Mouse (Mus musculus) hindbrain, embryonic 11.5 days (tissue): ENCODE data around the gene Rab3c. TPM values are rescaled to one million over a fixed set of nuclear protein-coding genes. Genes with fewer than 3 reads are reported as not detected.

Experiments used
- ATAC-seq: fragments of 200-750 bp; cut with Nextera tagmentation; 2 replicates; pipeline ENCODE4 v1.8.0; 2017; ENCODE audit warnings: mild to moderate bottlenecking, moderate TSS enrichment, moderate library complexity; ENCODE audit not compliant: low FRiP score
- DNase-seq: peaks from one replicate; pipeline ENCODE4 v3.0.0-alpha.2; 2015; ENCODE audit warnings: low spot score
- H3K27ac ChIP-seq: fragments of 300-500 bp; sonication (generic); 2 replicates; pipeline ENCODE4 v1.5.1; 2014; ENCODE audit warnings: mild to moderate bottlenecking, low read depth, low read length
- H3K27me3 ChIP-seq: fragments of 300-500 bp; sonication (generic); 2 replicates; pipeline ENCODE4 v1.6.1; 2014; ENCODE audit warnings: mild to moderate bottlenecking, low read length, moderate library complexity, mixed read lengths; ENCODE audit not compliant: control insufficient read depth, insufficient read depth
- H3K36me3 ChIP-seq: fragments of 300-500 bp; sonication (generic); 2 replicates; pipeline ENCODE4 v1.6.1; 2014; ENCODE audit warnings: mild to moderate bottlenecking, low read length, moderate library complexity, mixed read lengths; ENCODE audit not compliant: control insufficient read depth, insufficient read depth
- H3K4me1 ChIP-seq: fragments of 300-500 bp; sonication (generic); replicated peaks from 2 replicates; pipeline ENCODE4 v1.6.1; 2014; ENCODE audit warnings: low read length, mixed read lengths; ENCODE audit not compliant: control insufficient read depth, insufficient read depth
- H3K4me2 ChIP-seq: fragments of 300-500 bp; sonication (generic); replicated peaks from 2 replicates; pipeline ENCODE4 v1.6.1; 2014; ENCODE audit warnings: mild to moderate bottlenecking, low read depth, low read length
- H3K4me3 ChIP-seq: fragments of 300-500 bp; sonication (generic); 2 replicates; pipeline ENCODE4 v1.5.1; 2014; ENCODE audit warnings: low read depth, low read length
- H3K9ac ChIP-seq: fragments of 300-500 bp; sonication (generic); 2 replicates; pipeline ENCODE4 v1.6.1; 2014; ENCODE audit warnings: low read depth, low read length
- H3K9me3 ChIP-seq: fragments of 300-500 bp; sonication (generic); 2 replicates; pipeline ENCODE4 v1.6.1; 2016; ENCODE audit warnings: low read length; ENCODE audit not compliant: control insufficient read depth
- WGBS: fragments of 180-500 bp; shearing (Covaris S2); extraction: QIAGEN DNeasy Blood & Tissue Kit; methylation state at CpG from one replicate; pipeline ENCODE4 v1.1.7; 2014; 5-methylcytosine and 5-hydroxymethylcytosine counted together
- polyA plus RNA-seq: library from polyadenylated mRNA; unstranded; fragments of >200 nt; fragmentation: Nextera tagmentation; extraction: Ambion mirVana; gene quantifications from 2 replicates; pipeline ENCODE4 v1.2.1, GENCODE M21; 2014

Rab3c gene
- polyA plus RNA-seq, 1 experiment from 2014 or later, result 60.1 TPM

DNA sequence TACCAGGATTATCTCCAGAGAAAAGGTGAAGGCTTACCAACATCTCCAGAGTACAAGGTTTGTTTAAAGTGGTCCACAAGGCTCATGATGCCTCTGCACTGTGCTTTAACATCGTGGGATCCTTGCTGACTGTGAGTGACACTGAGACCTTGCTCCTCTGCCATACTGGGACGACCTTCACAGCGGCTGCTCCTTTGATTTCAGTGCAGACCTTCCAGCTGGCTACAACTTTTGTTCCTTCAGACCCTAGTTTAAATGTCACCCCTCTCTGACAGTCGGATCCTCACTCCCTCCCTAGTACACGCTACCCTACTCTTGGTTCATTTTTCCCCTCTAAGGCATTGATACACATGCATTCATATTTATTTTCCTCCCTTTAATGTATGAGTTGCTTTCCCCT is 142.2 kb downstream of the Rab3c start:
- Histone ChIP-seq H3K36me3 (no peaks in the 10 kb centered on the region), H3K27ac (no peak overlapping the region), H3K9ac (no peak overlapping the region), H3K4me2 (no peak overlapping the region), H3K4me3 (no peak overlapping the region), H3K27me3 (no peaks in the 10 kb centered on the region), H3K9me3 (no peaks in the 10 kb centered on the region), H3K4me1 (no peaks in the 10 kb centered on the region)
- 80% methylated on average over 5 of the region's 5 CpGs for WGBS
- DNase-seq, result no peak
- no peak for ATAC-seq

DNA sequence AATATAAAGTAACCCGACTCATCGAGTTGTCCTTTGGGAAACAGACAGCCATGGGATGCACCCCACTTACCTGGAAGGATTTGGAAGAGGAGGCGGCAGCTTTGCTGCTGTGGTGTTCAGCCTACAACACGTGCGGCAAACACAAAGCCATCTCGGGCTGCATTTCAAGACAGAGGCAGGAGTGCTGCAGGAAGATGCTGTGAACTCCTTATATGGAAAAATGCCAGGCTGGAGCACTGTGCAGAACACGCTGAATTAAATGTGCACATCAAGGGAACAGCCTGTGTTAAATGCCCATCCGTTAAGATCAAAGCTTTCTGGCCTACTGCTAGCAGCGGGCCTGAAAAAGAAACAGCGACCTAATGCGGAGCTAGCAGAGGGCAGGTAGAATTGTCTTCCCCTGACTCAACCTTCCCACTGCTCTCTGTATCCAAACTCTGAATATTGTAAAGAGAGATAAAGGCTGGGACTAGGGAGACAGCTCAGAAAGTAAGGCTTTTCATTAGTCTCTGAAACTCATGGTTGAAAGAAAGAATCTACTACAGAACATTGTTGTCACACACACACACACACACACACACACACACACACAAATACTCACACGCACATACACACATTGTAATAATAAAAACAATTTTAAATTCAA is 153.1 kb downstream of the Rab3c start:
- ATAC-seq (no peak), DNase-seq (no peak)
- Histone ChIP-seq H3K9me3 (no peaks in the 10 kb centered on the region), H3K27ac (0 out of 2 replicates have a peak overlapping the region, but pooled peaks have one; percentile 6), H3K27me3 (no peaks in the 10 kb centered on the region), H3K36me3 (no peaks in the 10 kb centered on the region), H3K4me2 (no peak overlapping the region), H3K9ac (no peak overlapping the region), H3K4me1 (no peaks in the 10 kb centered on the region), H3K4me3 (no peak overlapping the region)
- 74% methylated on average over 12 of the region's 12 CpGs for WGBS

DNA sequence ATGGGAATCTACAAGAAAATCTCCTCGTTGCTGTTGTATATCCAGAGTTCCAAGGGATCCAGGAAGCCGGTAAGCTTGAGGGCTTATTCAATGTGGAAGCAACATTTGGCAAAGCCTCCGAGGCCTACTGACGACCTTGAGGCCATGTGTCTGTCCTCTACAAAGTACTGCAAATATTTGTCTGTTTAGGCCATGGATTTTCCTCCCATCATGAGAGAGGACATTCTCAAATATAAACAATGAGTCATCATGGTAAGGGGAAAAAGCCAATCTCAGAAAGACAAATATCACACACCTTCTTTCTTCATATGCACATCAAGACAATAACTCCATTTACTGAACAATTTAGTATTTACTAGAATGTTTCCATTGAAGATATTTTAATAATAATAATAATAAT is 158.0 kb downstream of the Rab3c start:
- DNase-seq (no peak), ATAC-seq (no peak)
- 91% methylated on average over 4 of the region's 4 CpGs for WGBS
- H3K4me2 ChIP-seq, result no peak overlapping the region
- no peaks in the 10 kb centered on the region for H3K4me1 ChIP-seq
- H3K9ac ChIP-seq, result no peak overlapping the region
- H3K36me3 ChIP-seq, result no peaks in the 10 kb centered on the region
- H3K27ac ChIP-seq, result no peak overlapping the region
- no peaks in the 10 kb centered on the region for H3K27me3 ChIP-seq
- no peak overlapping the region for H3K4me3 ChIP-seq
- no peaks in the 10 kb centered on the region for H3K9me3 ChIP-seq

DNA sequence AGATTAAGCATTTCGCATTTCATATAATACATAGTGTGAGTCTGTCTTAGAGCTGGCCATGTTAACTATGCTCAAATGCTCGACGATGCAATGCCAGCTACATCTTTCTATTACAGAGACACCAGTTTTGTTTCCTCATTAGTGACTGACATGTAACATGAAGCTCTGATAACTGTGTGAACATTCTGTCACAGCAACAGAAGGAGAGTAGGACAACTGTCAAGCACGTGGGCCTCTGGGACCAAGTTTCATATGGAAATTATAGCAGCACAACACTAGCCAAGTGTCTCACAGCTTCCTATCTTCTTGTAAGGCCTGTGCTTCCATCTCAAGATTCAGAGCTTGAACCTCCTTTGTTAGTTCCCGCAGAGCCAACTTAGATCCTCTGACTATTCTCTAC is 163.9 kb downstream of the Rab3c start:
- H3K4me3 ChIP-seq, result no peak overlapping the region
- H3K4me1 ChIP-seq, result no peaks in the 10 kb centered on the region
- H3K9ac ChIP-seq, result no peak overlapping the region
- H3K36me3 ChIP-seq, result no peaks in the 10 kb centered on the region
- WGBS, result 88% methylated on average over 5 of the region's 5 CpGs
- H3K27me3 ChIP-seq, result no peaks in the 10 kb centered on the region
- H3K9me3 ChIP-seq, result no peaks in the 10 kb centered on the region
- DNase-seq, result no peak
- H3K27ac ChIP-seq, result no peak overlapping the region
- ATAC-seq, result no peak
- no peak overlapping the region for H3K4me2 ChIP-seq

DNA sequence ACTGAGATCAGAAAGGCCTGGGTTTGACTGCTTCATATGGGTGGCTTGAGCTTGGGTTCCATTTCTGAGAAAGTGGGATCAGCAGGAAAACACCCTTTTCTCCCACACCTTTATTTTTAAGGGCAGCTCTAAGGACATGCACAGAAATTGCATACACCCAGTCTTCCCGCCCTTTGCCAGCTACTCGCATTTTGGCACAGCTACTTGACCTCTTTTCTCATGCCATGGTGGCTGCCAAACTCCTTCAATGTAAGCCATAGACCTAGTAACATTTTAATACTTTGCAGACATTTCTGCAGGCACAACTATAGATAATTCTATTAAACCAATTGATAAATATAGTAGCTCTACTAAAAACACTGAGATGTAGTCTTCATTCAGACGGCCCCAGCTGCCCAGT is 164.5 kb downstream of the Rab3c start:
- Histone ChIP-seq H3K27me3 (no peaks in the 10 kb centered on the region), H3K27ac (peak overlapping the region; percentile 63; the same call in 1 of the 2 replicates), H3K4me3 (no peak overlapping the region), H3K9ac (no peak overlapping the region), H3K4me2 (no peak overlapping the region), H3K4me1 (no peaks in the 10 kb centered on the region), H3K36me3 (no peaks in the 10 kb centered on the region), H3K9me3 (no peaks in the 10 kb centered on the region)
- DNase-seq (no peak), ATAC-seq (no peak)
- 84% methylated on average over 3 of the region's 3 CpGs for WGBS

DNA sequence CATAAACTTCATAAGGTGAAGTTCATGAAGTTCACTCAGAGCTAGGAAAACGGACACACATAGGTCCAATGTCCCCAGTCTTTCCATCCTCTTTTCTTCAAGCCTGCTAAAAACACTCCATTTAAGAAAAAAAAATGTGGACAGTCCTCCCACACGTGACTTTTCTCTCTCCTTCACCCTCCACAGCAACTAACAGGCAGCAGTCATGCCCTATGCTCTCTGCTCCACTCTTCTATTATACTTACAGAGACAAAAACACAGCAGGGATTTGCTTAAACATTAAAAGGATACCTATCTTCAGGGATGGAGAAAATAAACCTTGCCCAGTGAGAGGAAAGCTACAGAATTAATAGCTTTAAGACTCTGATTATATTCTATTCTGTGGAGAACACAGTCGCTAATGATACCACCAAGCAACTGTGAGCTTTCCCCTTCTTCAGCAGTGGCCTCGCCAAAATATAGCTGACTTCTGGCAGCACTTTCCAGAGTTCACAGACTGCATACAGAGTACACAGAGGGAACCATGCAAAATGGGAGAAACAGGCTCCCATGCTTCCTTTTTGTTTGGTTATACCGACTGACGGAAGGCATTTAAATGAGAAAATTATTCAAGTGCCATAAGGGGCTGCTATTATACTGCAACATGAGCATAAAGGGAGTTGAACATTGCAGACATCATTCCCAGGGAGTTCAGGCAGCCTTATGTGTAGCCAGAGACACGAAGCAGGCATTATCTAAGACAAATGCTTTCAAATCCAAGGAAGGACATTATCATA is 165.7 kb downstream of the Rab3c start:
- 31% methylated on average over 7 of the region's 7 CpGs for WGBS
- Histone ChIP-seq H3K9me3 (no peaks in the 10 kb centered on the region), H3K4me2 (no peak overlapping the region), H3K9ac (no peak overlapping the region), H3K27me3 (no peaks in the 10 kb centered on the region), H3K27ac (peak overlapping the region; percentile 78), H3K4me1 (no peaks in the 10 kb centered on the region), H3K4me3 (no peak overlapping the region), H3K36me3 (no peaks in the 10 kb centered on the region)
- ATAC-seq (peak; percentile 90), DNase-seq (peak; percentile 35)

DNA sequence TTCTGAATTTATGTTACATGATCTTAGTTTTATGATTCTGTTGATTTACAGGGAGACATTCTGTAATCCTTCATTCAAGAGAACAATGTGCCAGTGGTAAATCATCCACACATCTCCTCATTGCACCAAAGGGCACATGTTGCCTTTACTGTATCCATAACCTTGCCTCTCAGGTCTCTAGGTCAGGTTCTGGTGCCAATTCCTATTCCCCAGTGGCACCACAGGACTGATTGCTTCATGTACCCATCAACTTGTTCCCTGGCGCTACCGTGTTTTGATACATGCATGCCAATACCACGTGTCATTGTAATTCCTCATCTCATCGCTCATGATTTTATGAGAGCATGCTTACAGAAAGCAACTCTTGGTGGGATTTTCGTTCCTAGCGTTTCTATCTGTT is 167.1 kb downstream of the Rab3c start:
- H3K4me2 ChIP-seq, result no peak overlapping the region
- no peak overlapping the region for H3K9ac ChIP-seq
- 92% methylated on average over 6 of the region's 6 CpGs for WGBS
- no peaks in the 10 kb centered on the region for H3K9me3 ChIP-seq
- no peak overlapping the region for H3K4me3 ChIP-seq
- H3K27me3 ChIP-seq, result no peaks in the 10 kb centered on the region
- H3K4me1 ChIP-seq, result no peaks in the 10 kb centered on the region
- H3K36me3 ChIP-seq, result no peaks in the 10 kb centered on the region
- ATAC-seq (no peak), DNase-seq (no peak)
- H3K27ac ChIP-seq, result 0 out of 2 replicates have a peak overlapping the region, but pooled peaks have one; percentile 47

DNA sequence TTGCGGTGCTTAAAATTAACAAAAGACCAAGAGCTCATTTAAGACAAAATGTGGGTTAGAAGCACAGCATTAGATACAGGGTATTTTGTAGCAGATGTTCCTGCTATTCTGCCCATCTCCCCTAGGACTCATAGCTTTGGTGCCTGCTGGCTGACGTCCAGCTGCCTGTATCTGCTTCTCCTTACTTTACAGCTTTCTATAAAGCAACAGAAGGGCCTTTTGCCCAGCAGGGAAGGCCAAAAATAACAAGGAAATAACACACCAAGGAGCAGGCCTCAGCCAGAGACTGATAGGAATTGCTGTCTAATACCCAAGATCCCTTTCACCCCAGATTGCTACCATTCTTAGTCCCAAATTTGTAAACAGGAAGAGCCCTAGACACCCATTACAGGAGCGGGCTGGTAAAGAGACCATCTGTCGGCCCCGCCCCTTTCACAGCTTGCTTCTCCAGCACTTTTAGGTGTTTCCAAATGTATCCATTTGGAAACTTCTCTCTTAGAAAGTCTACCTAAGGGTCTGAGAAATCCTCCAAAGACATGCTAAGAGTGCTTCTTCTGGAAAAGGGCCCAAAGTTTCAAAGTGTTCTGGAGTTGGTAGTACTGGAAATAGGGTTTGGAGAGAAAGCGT is 183.3 kb downstream of the Rab3c start:
- 75% methylated on average over 6 of the region's 6 CpGs for WGBS
- H3K9ac ChIP-seq, result no peak overlapping the region
- H3K36me3 ChIP-seq, result no peaks in the 10 kb centered on the region
- no peaks in the 10 kb centered on the region for H3K9me3 ChIP-seq
- H3K4me2 ChIP-seq, result no peak overlapping the region
- no peaks in the 10 kb centered on the region for H3K4me1 ChIP-seq
- no peak for DNase-seq
- H3K27ac ChIP-seq, result no peak overlapping the region
- no peak for ATAC-seq
- no peaks in the 10 kb centered on the region for H3K27me3 ChIP-seq
- no peak overlapping the region for H3K4me3 ChIP-seq
